Mouse (Mus musculus) limb, embryonic 12.5 days (tissue): ENCODE results near the gene Fbln1. TPM values are rescaled to one million over a fixed set of nuclear protein-coding genes. Genes with fewer than 3 reads are reported as not detected.
A peak's percentile ranks its signal among the peaks of the same experiment; 100 is the strongest.

Experiments used
- ATAC-seq: fragments of 200-750 bp; cut with Nextera tagmentation; 2 replicates; pipeline ENCODE4 v1.8.0; 2017; ENCODE audit warnings: low read depth, moderate TSS enrichment; ENCODE audit not compliant: insufficient number of reproducible peaks, insufficient read depth, low FRiP score, low TSS enrichment
- H3K27ac ChIP-seq: fragments of 300-500 bp; sonication (generic); 2 replicates; pipeline ENCODE4 v1.5.1; 2016; ENCODE audit warnings: mild to moderate bottlenecking, moderate library complexity
- H3K27me3 ChIP-seq: fragments of 300-500 bp; sonication (generic); 2 replicates; pipeline ENCODE4 v1.6.1; 2016; ENCODE audit warnings: mild to moderate bottlenecking, moderate library complexity
- H3K36me3 ChIP-seq: fragments of 300-500 bp; sonication (generic); 2 replicates; pipeline ENCODE4 v1.6.1; 2016; ENCODE audit warnings: mild to moderate bottlenecking, moderate library complexity
- H3K4me1 ChIP-seq: fragments of 300-500 bp; sonication (generic); replicated peaks from 2 replicates; pipeline ENCODE4 v1.6.1; 2016
- H3K4me2 ChIP-seq: fragments of 300-500 bp; sonication (generic); 2 replicates; pipeline ENCODE4 v1.6.1; 2016; ENCODE audit warnings: mild to moderate bottlenecking, moderate library complexity
- H3K4me3 ChIP-seq: fragments of 300-500 bp; sonication (generic); replicated peaks from 2 replicates; pipeline ENCODE4 v1.5.1; 2016; ENCODE audit warnings: mild to moderate bottlenecking
- H3K9ac ChIP-seq: fragments of 300-500 bp; sonication (generic); replicated peaks from 2 replicates; pipeline ENCODE4 v1.6.1; 2016; ENCODE audit warnings: mild to moderate bottlenecking, moderate library complexity
- H3K9me3 ChIP-seq: fragments of 300-500 bp; sonication (generic); 2 replicates; pipeline ENCODE4 v1.6.1; 2016; ENCODE audit warnings: mild to moderate bottlenecking, moderate library complexity
- WGBS: fragments of 180-500 bp; shearing (Covaris S2); methylation state at CpG from one replicate; pipeline ENCODE4 v1.1.7; 2016; 5-methylcytosine and 5-hydroxymethylcytosine counted together
- polyA plus RNA-seq: library from polyadenylated mRNA; unstranded; fragments of >200 nt; fragmentation: Nextera tagmentation; extraction: Ambion mirVana; gene quantifications from 2 replicates; pipeline ENCODE4 v1.2.1, GENCODE M21; 2016

The Fbln1 gene
- polyA plus RNA-seq, 1 experiment from 2014 or later = 255 TPM

GRCm38 (mm10) chr15:85266729-85267434, 61.1 kb downstream of the Fbln1 start:
- no peak overlapping the region for H3K9ac ChIP-seq
- peaks cover 68% of the 10 kb centered on the region for H3K36me3 ChIP-seq
- no peak for ATAC-seq
- H3K9me3 ChIP-seq = no peaks in the 10 kb centered on the region
- no peaks in the 10 kb centered on the region for H3K27me3 ChIP-seq
- no peaks in the 10 kb centered on the region for H3K4me1 ChIP-seq
- H3K4me2 ChIP-seq = no peak overlapping the region
- no peak overlapping the region for H3K27ac ChIP-seq
- 35% methylated on average over 14 of the region's 14 CpGs for WGBS
- no peak overlapping the region for H3K4me3 ChIP-seq

GRCm38 (mm10) chr15:85267891-85268290, 62.1 kb downstream of the Fbln1 start:
- no peak for ATAC-seq
- Histone ChIP-seq H3K27me3 (no peaks in the 10 kb centered on the region), H3K4me2 (no peak overlapping the region), H3K9me3 (no peaks in the 10 kb centered on the region), H3K4me3 (no peak overlapping the region), H3K4me1 (no peaks in the 10 kb centered on the region; the same call in 1 of the 2 replicates), H3K9ac (no peak overlapping the region), H3K27ac (no peak overlapping the region), H3K36me3 (peaks cover 73% of the 10 kb centered on the region)
- 89% methylated on average over 19 of the region's 19 CpGs for WGBS

GRCm38 (mm10) chr15:85272988-85273387, 67.2 kb downstream of the Fbln1 start:
- Histone ChIP-seq H3K9ac (no peak overlapping the region), H3K9me3 (no peaks in the 10 kb centered on the region), H3K27ac (no peak overlapping the region), H3K27me3 (no peaks in the 10 kb centered on the region), H3K36me3 (peaks cover 63% of the 10 kb centered on the region), H3K4me1 (no peaks in the 10 kb centered on the region; the same call in 1 of the 2 replicates), H3K4me2 (no peak overlapping the region), H3K4me3 (no peak overlapping the region)
- no peak for ATAC-seq
- WGBS = 42% methylated on average over 11 of the region's 11 CpGs

GRCm38 (mm10) chr15:85277221-85277620, 71.5 kb downstream of the Fbln1 start:
- no peak overlapping the region for H3K4me3 ChIP-seq
- H3K9ac ChIP-seq = no peak overlapping the region
- H3K27me3 ChIP-seq = no peaks in the 10 kb centered on the region
- H3K4me2 ChIP-seq = no peak overlapping the region; the same call in 1 of the 2 replicates
- no peaks in the 10 kb centered on the region for H3K9me3 ChIP-seq
- no peak for ATAC-seq
- peaks cover 76% of the 10 kb centered on the region; the same call in 1 of the 2 replicates for H3K36me3 ChIP-seq
- no peaks in the 10 kb centered on the region; the same call in 1 of the 2 replicates for H3K4me1 ChIP-seq
- peak overlapping the region; percentile 23; the same call in 1 of the 2 replicates for H3K27ac ChIP-seq
- WGBS = 86% methylated on average over 8 of the region's 8 CpGs

- Histone ChIP-seq H3K9ac (no peak overlapping the region), H3K9me3 (no peaks in the 10 kb centered on the region), H3K36me3 (peaks cover 71% of the 10 kb centered on the region), H3K27ac (no peak overlapping the region), H3K4me3 (no peak overlapping the region), H3K4me1 (no peaks in the 10 kb centered on the region), H3K4me2 (no peak overlapping the region), H3K27me3 (no peaks in the 10 kb centered on the region)
- no peak for ATAC-seq
- 90% methylated on average over 5 of the region's 5 CpGs for WGBS
These were observed 73.2 kb downstream of the Fbln1 start for GRCm38 (mm10) chr15:85278986-85279385.

GRCm38 (mm10) chr15:85282021-85282420, 76.3 kb downstream of the Fbln1 start:
- no peaks in the 10 kb centered on the region for H3K4me1 ChIP-seq
- H3K9ac ChIP-seq = no peak overlapping the region
- ATAC-seq = no peak
- H3K27me3 ChIP-seq = no peaks in the 10 kb centered on the region
- WGBS = 82% methylated on average over 5 of the region's 5 CpGs
- no peak overlapping the region for H3K27ac ChIP-seq
- peaks cover 77% of the 10 kb centered on the region for H3K36me3 ChIP-seq
- no peak overlapping the region for H3K4me2 ChIP-seq
- no peaks in the 10 kb centered on the region for H3K9me3 ChIP-seq
- H3K4me3 ChIP-seq = no peak overlapping the region

GRCm38 (mm10) chr15:85284651-85285050, 78.9 kb downstream of the Fbln1 start:
- Histone ChIP-seq H3K4me3 (no peak overlapping the region), H3K27me3 (no peaks in the 10 kb centered on the region), H3K36me3 (peaks cover 67% of the 10 kb centered on the region), H3K27ac (no peak overlapping the region), H3K9me3 (no peaks in the 10 kb centered on the region), H3K4me1 (no peaks in the 10 kb centered on the region), H3K4me2 (no peak overlapping the region), H3K9ac (no peak overlapping the region)
- no peak for ATAC-seq
- WGBS = 88% methylated on average over 6 of the region's 6 CpGs

GRCm38 (mm10) chr15:85294632-85295031, 88.9 kb downstream of the Fbln1 start:
- no peaks in the 10 kb centered on the region for H3K9me3 ChIP-seq
- 83% methylated on average over 3 of the region's 3 CpGs for WGBS
- no peak overlapping the region for H3K4me3 ChIP-seq
- H3K4me2 ChIP-seq = no peak overlapping the region
- no peaks in the 10 kb centered on the region for H3K27me3 ChIP-seq
- no peak for ATAC-seq
- H3K36me3 ChIP-seq = no peaks in the 10 kb centered on the region
- H3K27ac ChIP-seq = no peak overlapping the region
- H3K4me1 ChIP-seq = peaks cover 27% of the 10 kb centered on the region
- H3K9ac ChIP-seq = no peak overlapping the region

GRCm38 (mm10) chr15:85295544-85295943, 89.8 kb downstream of the Fbln1 start:
- no peak overlapping the region for H3K4me2 ChIP-seq
- H3K9me3 ChIP-seq = no peaks in the 10 kb centered on the region
- H3K36me3 ChIP-seq = no peaks in the 10 kb centered on the region
- no peaks in the 10 kb centered on the region for H3K27me3 ChIP-seq
- H3K4me1 ChIP-seq = peaks cover 27% of the 10 kb centered on the region
- no peak for ATAC-seq
- H3K9ac ChIP-seq = no peak overlapping the region
- H3K4me3 ChIP-seq = no peak overlapping the region
- WGBS = 71% methylated on average over 8 of the region's 8 CpGs
- H3K27ac ChIP-seq = no peak overlapping the region

GRCm38 (mm10) chr15:85295977-85296376, 90.2 kb downstream of the Fbln1 start:
- H3K4me3 ChIP-seq = no peak overlapping the region
- no peak overlapping the region for H3K4me2 ChIP-seq
- H3K9me3 ChIP-seq = no peaks in the 10 kb centered on the region
- H3K27ac ChIP-seq = 0 out of 2 replicates have a peak overlapping the region, but pooled peaks have one; percentile 41
- no peaks in the 10 kb centered on the region for H3K36me3 ChIP-seq
- 55% methylated on average over 2 of the region's 2 CpGs for WGBS
- no peak for ATAC-seq
- no peak overlapping the region for H3K9ac ChIP-seq
- H3K27me3 ChIP-seq = no peaks in the 10 kb centered on the region
- peaks cover 27% of the 10 kb centered on the region for H3K4me1 ChIP-seq

- no peak for ATAC-seq
- WGBS = 85% methylated on average over 3 of the region's 3 CpGs
- Histone ChIP-seq H3K9me3 (no peaks in the 10 kb centered on the region), H3K36me3 (no peaks in the 10 kb centered on the region), H3K4me1 (peaks cover 27% of the 10 kb centered on the region), H3K9ac (no peak overlapping the region), H3K4me2 (no peak overlapping the region), H3K27me3 (no peaks in the 10 kb centered on the region), H3K27ac (0 out of 2 replicates have a peak overlapping the region, but pooled peaks have one; percentile 41), H3K4me3 (no peak overlapping the region)
These were observed 90.8 kb downstream of the Fbln1 start for GRCm38 (mm10) chr15:85296538-85296937.
